Mouse (Mus musculus): ENCODE measurements around the gene Slc16a1.

GRCm38 (mm10) chr3:104611951-104612350 is 26.5 kb upstream of the Slc16a1 start:
- TF ChIP-seq HCFC1 (IDR thresholded peaks at IDR 0.05; ENCODE audit: borderline replicate concordance, insufficient read depth, low read length) (no peak), ZNF384 (IDR thresholded peaks at IDR 0.05; ENCODE audit: low read depth, low read length) (no peak)

All from ES-E14 (cell line).